Mouse (Mus musculus) lung, postnatal 4 days (tissue): Measurements from ENCODE around the gene Phyhd1.

Experiments
- DNase-seq, 2 experiments: peaks; one replicate each; pipeline ENCODE4 v3.0.0; 2021

Phyhd1 gene

GRCm38 (mm10) chr2:30285416-30286181 lies 19.6 kb downstream of the Phyhd1 start:
- DNase-seq = no peak

GRCm38 (mm10) chr2:30286192-30287026 lies 20.4 kb downstream of the Phyhd1 start, which contains the start of the genes Dolk and Nup188:
Gene Dolk, minus strand, starts transcription at chr2:30286334.
Gene Nup188, plus strand, starts transcription at chr2:30286397.
- peak; percentile 96 to 98 for DNase-seq

DNA sequence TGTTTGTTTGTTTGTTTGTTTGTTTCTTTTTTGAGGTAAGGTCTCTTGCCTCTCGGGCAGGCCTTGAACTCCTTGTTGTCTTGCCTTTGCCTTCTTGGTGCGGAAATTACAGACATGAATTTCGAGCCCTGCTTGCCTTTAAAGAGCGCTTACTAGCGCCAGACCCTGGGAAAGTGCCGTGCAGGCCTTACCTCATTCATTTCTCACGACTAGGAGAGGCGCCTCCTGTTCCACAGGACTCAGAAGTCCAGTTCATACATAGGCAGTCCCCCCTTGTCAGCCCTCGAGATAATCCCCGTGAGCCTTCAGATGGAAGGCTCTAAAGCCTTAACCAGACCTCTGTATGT lies 21.0 kb downstream of the Phyhd1 start:
- no peak for DNase-seq

GRCm38 (mm10) chr2:30299525-30299924 lies 33.5 kb downstream of the Phyhd1 start:
- DNase-seq = no peak

- no peak for DNase-seq
Measured at GRCm38 (mm10) chr2:30299966-30300365, 34.0 kb downstream of the Phyhd1 start.

GRCm38 (mm10) chr2:30306087-30306486 lies 40.1 kb downstream of the Phyhd1 start:
- DNase-seq = no peak

- no peak for DNase-seq
Measured at GRCm38 (mm10) chr2:30309351-30309750, 43.3 kb downstream of the Phyhd1 start.

DNA sequence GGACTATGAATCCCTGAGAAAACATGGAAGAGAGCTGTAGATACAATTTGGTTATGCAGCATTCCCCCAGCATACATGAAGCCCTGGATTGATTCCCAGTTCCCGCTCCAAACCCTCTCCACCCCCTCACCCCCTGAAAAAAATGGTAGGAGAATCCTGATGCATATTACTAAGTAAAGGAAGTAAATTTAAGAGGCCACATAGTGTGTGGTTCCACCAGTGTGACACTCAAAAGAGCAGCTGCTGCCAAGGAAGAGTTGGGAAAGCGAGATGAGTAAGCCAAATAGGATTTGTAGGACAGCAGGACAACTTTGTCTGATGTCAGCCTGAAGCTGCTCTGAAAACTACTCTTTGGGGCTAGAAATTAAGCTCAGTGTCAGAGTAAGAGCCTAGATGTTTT lies 45.5 kb downstream of the Phyhd1 start:
- DNase-seq = no peak

DNA sequence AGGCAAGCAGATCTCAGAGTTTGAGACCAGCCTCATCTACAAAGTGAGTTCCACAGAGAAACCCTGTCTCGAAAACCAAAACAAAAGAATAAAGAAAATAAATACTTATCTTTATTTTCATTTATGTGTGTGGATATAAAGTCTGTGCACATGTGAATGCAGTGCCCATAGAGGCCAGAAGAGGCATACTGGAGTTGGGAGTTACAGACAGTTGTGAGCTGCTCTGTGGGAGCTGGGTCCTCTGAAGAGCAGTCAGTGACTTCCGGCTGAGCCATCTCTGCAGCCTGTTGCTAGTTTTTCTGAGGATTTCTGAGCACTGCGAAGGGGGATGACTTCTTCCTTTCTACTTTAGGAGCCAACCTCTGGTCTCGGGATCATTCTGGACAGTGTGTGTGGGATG lies 50.1 kb downstream of the Phyhd1 start:
- DNase-seq = no peak

- no peak for DNase-seq
Measured at GRCm38 (mm10) chr2:30316955-30317354, 51.0 kb downstream of the Phyhd1 start.

GRCm38 (mm10) chr2:30319260-30319659 lies 53.3 kb downstream of the Phyhd1 start:
- no peak for DNase-seq

DNA sequence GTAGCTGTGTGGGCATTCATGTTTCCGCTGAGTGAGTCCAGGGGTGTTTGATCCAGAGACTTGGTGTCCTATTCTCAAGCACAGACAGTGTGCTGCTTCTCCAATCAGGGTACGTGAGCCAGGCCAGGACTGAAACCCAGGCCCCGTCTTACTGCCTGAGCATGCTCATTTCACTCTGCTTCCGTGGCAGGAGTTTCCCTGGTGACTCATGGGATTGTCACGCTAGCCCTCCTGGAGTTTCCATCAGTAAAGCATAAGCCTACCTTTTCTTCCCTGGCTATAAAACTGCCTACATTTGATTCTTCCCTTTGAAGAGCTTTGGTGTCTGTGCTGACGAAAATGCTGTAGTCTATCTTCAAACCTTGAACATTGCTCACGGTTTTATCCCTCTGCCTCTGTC lies 57.1 kb downstream of the Phyhd1 start:
- DNase-seq = no peak

DNA sequence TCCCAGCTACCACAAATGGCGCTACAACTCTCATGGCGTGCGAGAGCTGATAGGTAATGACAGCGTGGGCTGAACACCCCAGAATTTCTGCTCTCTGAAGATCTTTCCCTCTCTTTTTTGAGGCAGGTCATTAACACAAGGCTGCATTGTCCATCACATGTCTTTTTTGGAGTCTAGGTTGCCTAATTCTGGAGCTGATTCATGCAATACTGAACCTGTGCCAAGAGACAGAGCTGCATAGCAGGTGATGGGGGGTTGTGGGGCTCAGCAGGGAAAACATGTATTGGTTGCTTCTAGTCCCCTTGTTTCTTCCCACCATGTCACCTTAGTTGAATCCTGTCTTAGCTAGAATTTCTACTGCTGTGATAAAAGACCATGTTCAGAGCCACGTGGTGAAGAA lies 59.3 kb downstream of the Phyhd1 start:
- DNase-seq = no peak

DNA sequence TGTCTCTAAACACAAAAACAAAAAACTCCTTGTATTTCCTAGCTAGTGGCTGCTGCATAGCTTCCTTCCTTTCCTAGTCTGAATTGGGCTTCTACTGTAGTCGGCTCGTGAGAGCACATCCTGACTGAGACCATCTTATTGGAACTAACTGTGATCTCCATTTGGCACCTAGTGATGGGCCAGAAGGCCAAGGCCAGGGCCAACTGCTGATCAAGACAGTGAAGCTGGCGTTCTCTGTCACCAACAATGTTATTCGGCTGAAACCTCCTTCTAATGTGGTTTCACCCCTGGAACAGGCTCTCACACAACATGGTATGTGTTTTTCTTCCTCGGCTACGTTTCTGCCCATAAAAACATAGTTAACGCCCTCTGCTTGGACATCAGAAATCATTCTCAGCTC lies 61.3 kb downstream of the Phyhd1 start:
- DNase-seq = no peak

DNA sequence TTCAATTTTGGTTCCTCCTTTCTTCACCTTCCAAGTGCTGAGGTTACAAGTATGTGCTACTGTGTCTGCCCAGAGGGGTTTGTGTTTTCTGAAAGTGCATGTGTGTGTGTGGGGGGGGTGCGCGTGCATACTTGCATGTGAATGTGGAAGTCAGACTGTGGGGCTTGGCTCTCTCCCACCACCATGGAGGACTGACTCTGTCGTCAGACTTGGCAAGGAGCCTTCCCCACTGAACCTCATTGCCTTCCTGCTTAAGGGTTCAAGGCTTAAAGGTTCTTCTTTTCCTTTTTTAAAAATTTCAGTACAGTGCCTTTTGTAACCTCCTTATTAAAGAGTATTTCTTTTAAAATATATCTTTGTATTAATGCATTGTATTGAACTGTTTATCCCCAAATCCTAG lies 62.8 kb downstream of the Phyhd1 start:
- DNase-seq = no peak
